Mouse (Mus musculus): ENCODE measurements around the gene Olfr1275.

Olfr1275 gene

GRCm38 (mm10) chr2:111235186-111235585 is at the start of gene Olfr1275:
Gene Olfr1275 (minus strand): TSS chr2:111235286.
- DNase-seq (ENCODE audit: low read depth in 1 of 2, low spot score in 2 of 2): no peak

- DNase-seq (ENCODE audit: low read depth in 1 of 2, low spot score in 2 of 2): no peak
These were observed 38.9 kb upstream of the Olfr1275 start, which contains the start of gene Olfr1277 for GRCm38 (mm10) chr2:111274006-111274405. Gene Olfr1277 (minus strand): TSS chr2:111274106.

- DNase-seq (ENCODE audit: low read depth in 1 of 2, low spot score in 2 of 2): no peak
These were observed 19.1 kb upstream of the Olfr1275 start, which contains the start of gene Olfr1276 for GRCm38 (mm10) chr2:111254216-111254615. Gene Olfr1276 (plus strand): TSS chr2:111254516.

GRCm38 (mm10) chr2:111229502-111229901 is 5.6 kb downstream of the Olfr1275 start, which contains the start of gene 4930430A15Rik:
Gene 4930430A15Rik (minus strand): TSS chr2:111229602.
- no peak for DNase-seq (ENCODE audit: low read depth in 1 of 2, low spot score in 2 of 2)

- DNase-seq (ENCODE audit: low read depth in 1 of 2, low spot score in 2 of 2): no peak
These were observed 53.0 kb downstream of the Olfr1275 start for GRCm38 (mm10) chr2:111182068-111182467.
